Comparison of ENCODE assay signal across 24 mouse cellular contexts in the genomic region with DNA sequence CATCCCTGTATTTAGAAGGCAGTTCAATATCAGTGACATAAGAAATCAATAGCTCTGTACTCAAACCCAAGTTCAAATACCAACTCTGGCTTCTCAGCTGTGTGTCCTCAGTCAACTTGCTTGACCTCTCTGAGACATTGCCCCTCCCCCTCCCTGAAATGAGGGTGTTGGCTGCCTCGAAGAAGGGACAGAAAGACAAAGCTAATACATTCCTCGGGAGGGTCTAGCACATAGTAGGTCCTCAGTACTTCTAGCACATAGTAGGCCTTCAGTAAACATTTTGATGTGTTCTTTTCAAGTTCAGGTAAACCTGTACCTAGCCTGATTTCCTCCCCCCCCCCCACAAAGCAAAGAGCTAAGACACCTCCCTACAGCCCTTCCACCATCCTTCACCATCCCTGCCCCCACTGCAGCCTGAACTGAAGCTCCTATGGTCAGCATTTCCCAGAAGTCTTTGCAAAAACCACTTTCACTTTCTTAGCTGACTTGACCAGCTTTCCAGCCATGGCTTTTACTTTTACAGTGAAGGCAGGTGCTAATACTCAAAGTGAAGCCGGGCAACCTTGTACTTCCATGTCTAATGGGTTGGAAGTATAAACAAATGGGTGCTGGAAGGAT.
DNase-seq lines count a peak whose midpoint lies in the region; ATAC-seq and TF ChIP-seq lines count a peak whose summit lies in the region.
"Had no signal": no experiment of that assay in that cellular context is flagged by ENCODE, and none has a peak within 500 bp of the region (broad histone marks: within the 10 kb centered on the region; RNA-seq: fewer than 3 reads in every experiment).

No protein-coding gene starts in this region.

- TF ChIP-seq EP300 in CH12.LX (IDR thresholded peaks at IDR 0.05; ENCODE audit: low read length) = no peak

- 41% methylated on average over 3 of the region's 3 CpGs for WGBS in intestine, embryonic 15.5 days
- 49% methylated on average over 3 of the region's 3 CpGs for WGBS in intestine, embryonic 16.5 days

- H3K4me1 ChIP-seq in intestine, embryonic 15.5 days (replicated peaks) = peaks cover 4% of the 10 kb centered on the region; the same call in 1 of the 2 replicates
- H3K4me1 ChIP-seq in intestine, embryonic 16.5 days (ENCODE audit: control insufficient read depth, insufficient read depth, low read length) = peaks cover 5% of the 10 kb centered on the region; the same call in 1 of the 2 replicates
- peaks cover 0 to 5% of the 10 kb centered on the region in 2 experiments; a peak in 1 of 4 replicates for H3K4me1 ChIP-seq in CH12.LX (ENCODE audit: control insufficient read depth in 1 of 2, insufficient read depth in 2 of 2)
- H3K4me1 ChIP-seq: liver, embryonic 15.5 days had no signal

- dilution Hi-C loops in CH12.LX (cut with MboI; ENCODE audit: extremely low pct_ligation_motif_present, extremely low pct_unique_long_range_greater_than_20kb, low sequenced_read_pairs) = no loop called here

- TF ChIP-seq POLR2A in CH12.LX (IDR thresholded peaks at IDR 0.05; ENCODE audit: low read depth, low read length) = no peak

- H3K9me3 ChIP-seq in intestine, embryonic 15.5 days = no peaks in the 10 kb centered on the region
- no peaks in the 10 kb centered on the region for H3K9me3 ChIP-seq in intestine, embryonic 16.5 days (ENCODE audit: control insufficient read depth, low read length)
- no peaks in the 10 kb centered on the region for H3K9me3 ChIP-seq in CH12.LX (replicated peaks; ENCODE audit: low read length)
- H3K9me3 ChIP-seq: embryonic facial prominence, embryonic 15.5 days; forebrain, embryonic 12.5 days; limb, embryonic 12.5 days; liver, embryonic 15.5 days had no signal

- TF ChIP-seq CTCF in CH12.LX (conservative IDR thresholded peaks at IDR 0.05 in 1 of 2, IDR thresholded peaks at IDR 0.05 in 1 of 2; ENCODE audit: low read depth in 2 of 2, low read length in 2 of 2) = no peak

- no peak for TF ChIP-seq RAD21 in CH12.LX (IDR thresholded peaks at IDR 0.05; ENCODE audit: low read depth, low read length)

- H3K27ac ChIP-seq in intestine, embryonic 15.5 days = no peak overlapping the region
- H3K27ac ChIP-seq in intestine, embryonic 16.5 days (ENCODE audit: low read length) = no peak overlapping the region
- H3K27ac ChIP-seq in CH12.LX (ENCODE audit: insufficient read depth, low read depth) = no peak overlapping the region
- H3K27ac ChIP-seq: embryonic facial prominence, embryonic 15.5 days; forebrain, embryonic 12.5 days; kidney, postnatal 0 days; limb, embryonic 12.5 days; liver, embryonic 15.5 days; macrophage had no signal

- ATAC-seq in intestine, embryonic 15.5 days = 0 out of 2 replicates have a peak, but pooled peaks have one; percentile 28
- no peak for ATAC-seq in intestine, embryonic 16.5 days
- ATAC-seq: forebrain, postnatal 0 days; hindbrain, embryonic 16.5 days had no signal

- H3K79me2 ChIP-seq in CH12.LX (replicated peaks; ENCODE audit: control insufficient read depth, extremely low read depth, insufficient read depth, poor library complexity, severe bottlenecking) = no peaks in the 10 kb centered on the region

- H3K4me2 ChIP-seq in intestine, embryonic 15.5 days (replicated peaks) = no peak overlapping the region
- no peak overlapping the region for H3K4me2 ChIP-seq in intestine, embryonic 16.5 days (ENCODE audit: low read depth, low read length)
- H3K4me2 ChIP-seq in CH12.LX (ENCODE audit: insufficient read depth, low read depth, poor library complexity, severe bottlenecking) = no peak overlapping the region
- H3K4me2 ChIP-seq: embryonic facial prominence, embryonic 15.5 days; forebrain, embryonic 12.5 days; heart, embryonic 11.5 days; limb, embryonic 12.5 days; liver, embryonic 15.5 days had no signal

- no peaks in the 10 kb centered on the region for H3K36me3 ChIP-seq in intestine, embryonic 15.5 days
- no peaks in the 10 kb centered on the region for H3K36me3 ChIP-seq in intestine, embryonic 16.5 days (ENCODE audit: control insufficient read depth, insufficient read depth, low read length)
- no peaks in the 10 kb centered on the region for H3K36me3 ChIP-seq in CH12.LX (replicated peaks in 1 of 2; ENCODE audit: control insufficient read depth in 1 of 2, insufficient read depth in 1 of 2, low read length in 1 of 2)
- H3K36me3 ChIP-seq: embryonic facial prominence, embryonic 15.5 days; forebrain, embryonic 12.5 days; limb, embryonic 12.5 days; liver, embryonic 15.5 days had no signal

- H3K9ac ChIP-seq in intestine, embryonic 15.5 days = no peak overlapping the region
- H3K9ac ChIP-seq in intestine, embryonic 16.5 days (ENCODE audit: low read depth, low read length) = no peak overlapping the region
- H3K9ac ChIP-seq in CH12.LX (ENCODE audit: insufficient read depth, low read depth) = no peak overlapping the region
- H3K9ac ChIP-seq: embryonic facial prominence, embryonic 15.5 days; forebrain, embryonic 12.5 days; forebrain, postnatal 0 days; limb, embryonic 12.5 days; liver, embryonic 15.5 days had no signal

- peaks cover 46% of the 10 kb centered on the region for H3K27me3 ChIP-seq in intestine, embryonic 15.5 days (replicated peaks)
- peaks cover 32% of the 10 kb centered on the region for H3K27me3 ChIP-seq in intestine, embryonic 16.5 days (replicated peaks; ENCODE audit: control insufficient read depth, insufficient read depth, low read length)
- H3K27me3 ChIP-seq in CH12.LX (replicated peaks) = peaks cover 80% of the 10 kb centered on the region

- in situ Hi-C loops in CH12.LX (cut with MboI; ENCODE audit: low pct_ligation_motif_present, low pct_unique_long_range_greater_than_20kb, low sequenced_read_pairs) = no loop called here

- no peak overlapping the region for H3K4me3 ChIP-seq in intestine, embryonic 15.5 days (replicated peaks)
- H3K4me3 ChIP-seq in intestine, embryonic 16.5 days (ENCODE audit: low read length) = no peak overlapping the region
- H3K4me3 ChIP-seq in CH12.LX (replicated peaks in 1 of 3; ENCODE audit: low read depth in 2 of 3, low read length in 2 of 3, poor library complexity in 1 of 3) = no peak overlapping the region
- H3K4me3 ChIP-seq: embryonic facial prominence, embryonic 15.5 days; forebrain, embryonic 12.5 days; limb, embryonic 12.5 days; liver, embryonic 15.5 days had no signal

- DNase-seq in 3T3-L1 (ENCODE audit: low read depth, low spot score) (peak; percentile 46), CH12.LX (ENCODE audit: extremely low read depth) (no peak), ZHBTc4 (ENCODE audit: low read depth, low spot score) (peak; percentile 77)
- no peak for DNase-seq in heart, adult 18-20 months
- no peak for DNase-seq in urinary bladder, adult 18-20 months (ENCODE audit: low spot score in 2 of 2)
- DNase-seq in right cerebral cortex, postnatal 25 days = no peak
- DNase-seq: adrenal gland, postnatal 10 days; cerebellum, adult 11-12 months; cerebellum, adult 9-11 months; forebrain, postnatal 0 days; gastrocnemius, postnatal 10 days; heart, postnatal 36 days; kidney, adult 8-10 months; thymus, postnatal 4 days had no signal

TF ChIP-seq in CH12.LX, 34 proteins besides CTCF, POLR2A, EP300 and RAD21:
- TF ChIP-seq ZKSCAN1 (IDR thresholded peaks at IDR 0.05; ENCODE audit: borderline replicate concordance, low read depth, low read length) (peak; percentile 97), IRF4 (IDR thresholded peaks at IDR 0.05; ENCODE audit: low read depth, low read length) (no peak)

Comparison
In these comparisons a context has a peak if more than half of its experiments do, and no peak if none do; other contexts are left out.
1. DNase-seq: peak in 3T3-L1 (single experiment) and ZHBTc4 (single experiment); none in CH12.LX (single experiment), heart, adult 18-20 months (0 of 2), urinary bladder, adult 18-20 months (0 of 2) and right cerebral cortex, postnatal 25 days (single experiment).